ENCODE assay signal across 24 mouse cellular contexts in genomic region chr19:48779095-48779765, GRCm38 (mm10).
"Had no signal": no experiment of that assay in that cellular context is flagged by ENCODE, and none has a peak within 500 bp of the region (broad histone marks: within the 10 kb centered on the region; RNA-seq: fewer than 3 reads in every experiment).

No protein-coding gene starts in this region.

- H3K9ac ChIP-seq: heart, embryonic 12.5 days; hindbrain, embryonic 13.5 days; hindbrain, embryonic 15.5 days; limb, embryonic 12.5 days; liver, embryonic 13.5 days; liver, embryonic 15.5 days; liver, postnatal 0 days had no signal

- DNase-seq: gastrocnemius, adult 2 months; gastrocnemius, postnatal 10 days; gastrocnemius, postnatal 25 days; heart, adult 18-20 months; heart, postnatal 10 days; kidney, adult 18-20 months; kidney, adult 8-10 months; kidney, postnatal 10 days; kidney, postnatal 36 days; liver; liver, embryonic 13.5 days; liver, postnatal 0 days had no signal

- H3K36me3 ChIP-seq: heart, embryonic 10.5 days; heart, embryonic 12.5 days; hindbrain, embryonic 13.5 days; hindbrain, embryonic 15.5 days; limb, embryonic 10.5 days; limb, embryonic 12.5 days; liver, embryonic 13.5 days; liver, embryonic 15.5 days had no signal

- H3K4me3 ChIP-seq: gastrocnemius, adult 2 months; heart, embryonic 10.5 days; heart, embryonic 12.5 days; hindbrain, embryonic 13.5 days; hindbrain, embryonic 15.5 days; layer of hippocampus, adult 2 months; left cerebral cortex, adult 2 months; limb, embryonic 10.5 days; limb, embryonic 12.5 days; liver, embryonic 13.5 days; liver, embryonic 15.5 days had no signal

- ATAC-seq: hindbrain, postnatal 0 days; intestine, postnatal 0 days; liver, postnatal 0 days had no signal

- H3K9me3 ChIP-seq: heart, embryonic 10.5 days; hindbrain, embryonic 13.5 days; hindbrain, embryonic 15.5 days; limb, embryonic 10.5 days; limb, embryonic 12.5 days; liver, embryonic 13.5 days; liver, embryonic 15.5 days had no signal

- H3K27me3 ChIP-seq: heart, embryonic 12.5 days; hindbrain, embryonic 13.5 days; hindbrain, embryonic 15.5 days; limb, embryonic 12.5 days; liver, embryonic 13.5 days; liver, embryonic 15.5 days had no signal

- H3K27ac ChIP-seq: gastrocnemius, adult 2 months; heart, embryonic 10.5 days; hindbrain, embryonic 13.5 days; hindbrain, embryonic 15.5 days; hindbrain, postnatal 0 days; layer of hippocampus, adult 2 months; left cerebral cortex, adult 2 months; limb, embryonic 10.5 days; limb, embryonic 12.5 days; liver, embryonic 13.5 days; liver, embryonic 15.5 days had no signal

- H3K4me1 ChIP-seq: heart, embryonic 10.5 days; heart, embryonic 12.5 days; limb, embryonic 12.5 days; liver, embryonic 13.5 days; liver, embryonic 15.5 days had no signal

- H3K4me2 ChIP-seq: heart, embryonic 12.5 days; hindbrain, embryonic 13.5 days; hindbrain, embryonic 15.5 days; limb, embryonic 12.5 days; liver, embryonic 11.5 days; liver, embryonic 13.5 days; liver, embryonic 15.5 days had no signal
